Mouse (Mus musculus) induced T-regulatory cell, adult 2 months (primary cell): Measurements from ENCODE around the gene BC028528.
"Not testable (repeated sequence)": the region's sequence is repeated elsewhere in the genome, so short reads cannot be mapped to it uniquely, and the experiment has no call there.

ENCODE experiments used
- DNase-seq: peaks from one replicate; pipeline ENCODE4 v3.0.0-alpha.2; 2012; ENCODE audit warnings: low read depth

BC028528 gene

DNA sequence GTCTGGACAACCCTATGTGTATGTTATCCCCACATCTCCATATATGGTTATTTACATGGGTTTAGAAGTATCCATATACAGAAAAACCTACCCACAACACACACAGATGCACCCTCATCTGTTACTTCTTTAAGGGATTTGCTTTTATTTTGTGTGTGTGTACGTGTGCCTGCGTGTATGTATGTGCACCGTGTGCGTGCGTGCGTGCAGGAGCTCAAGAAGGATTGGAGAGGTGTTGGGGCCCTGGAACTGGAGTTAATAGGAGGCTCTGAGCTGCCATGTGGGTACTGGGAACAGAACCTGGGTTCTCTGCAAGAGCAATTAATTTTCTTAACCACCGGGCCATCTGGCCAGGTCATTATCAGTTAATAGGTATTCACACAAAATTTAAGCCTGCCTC is 19.8 kb downstream of the BC028528 start:
- no peak for DNase-seq

DNA sequence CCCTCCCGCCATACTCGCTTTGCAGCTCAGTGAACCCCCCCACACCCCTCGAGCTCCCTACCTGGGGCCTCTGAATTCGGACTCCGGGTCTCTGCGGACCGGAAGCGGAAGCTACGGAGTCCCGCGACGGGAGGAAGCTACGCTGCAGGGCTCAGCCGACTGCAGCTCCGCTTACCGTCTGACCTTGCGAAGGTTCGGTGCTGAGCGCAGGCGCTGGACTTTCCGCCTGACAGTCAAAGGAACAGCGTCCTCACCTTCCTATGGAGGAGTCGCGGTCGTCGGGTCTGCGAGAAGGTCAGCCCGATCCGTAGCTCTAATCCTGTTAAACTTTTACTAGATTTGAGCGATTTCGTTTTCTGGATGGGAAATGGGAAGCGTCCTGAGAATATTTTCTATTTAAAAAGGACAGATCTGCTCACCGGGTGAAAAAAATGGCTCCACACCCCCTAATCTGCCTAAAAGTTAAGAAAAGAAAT is 20.4 kb downstream of the BC028528 start, which contains the start of gene Mrps21:
TSS of gene Mrps21 (minus strand) at position 128 of the 476 bp plus-strand sequence.
- DNase-seq: peak; percentile 90

DNA sequence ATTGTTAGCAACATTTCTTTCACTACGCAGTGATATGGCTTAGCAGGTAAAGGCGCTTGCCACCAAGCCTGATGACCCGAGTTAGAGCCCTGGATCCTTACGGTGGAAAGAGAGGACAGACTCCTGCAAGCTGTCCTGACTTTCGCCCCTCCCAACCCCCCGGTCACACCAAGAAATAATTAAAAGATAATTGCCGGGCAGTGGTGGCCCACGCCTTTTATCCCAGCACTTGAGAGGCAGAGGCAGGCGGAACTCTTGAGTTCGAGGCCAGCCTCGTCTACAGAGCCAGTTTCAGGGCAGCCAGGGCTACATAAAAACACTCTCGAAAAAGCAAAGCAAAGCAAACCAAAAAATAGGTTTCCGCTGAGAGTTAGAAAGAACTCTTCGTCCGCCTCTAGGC is 20.8 kb downstream of the BC028528 start:
- no peak for DNase-seq

DNA sequence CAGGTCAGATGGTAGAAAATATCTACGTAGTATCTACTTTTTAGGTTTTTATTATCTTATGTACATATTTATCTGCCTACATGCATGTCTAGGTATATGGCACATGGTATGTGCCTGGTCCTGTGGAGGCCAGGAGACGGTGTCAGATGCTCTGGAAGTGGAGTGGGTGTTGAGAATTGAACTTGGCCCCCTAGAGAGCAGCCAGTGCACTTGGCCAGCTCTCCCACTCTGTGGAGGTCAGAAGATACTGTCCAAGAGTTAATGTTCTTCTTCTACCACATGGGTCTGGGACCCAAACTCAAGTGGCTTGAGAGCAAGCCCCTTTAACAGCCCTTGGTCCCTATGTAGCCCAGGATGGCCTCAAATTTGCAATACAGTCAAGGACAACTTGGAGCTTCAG is 24.4 kb downstream of the BC028528 start:
- DNase-seq: no peak

DNA sequence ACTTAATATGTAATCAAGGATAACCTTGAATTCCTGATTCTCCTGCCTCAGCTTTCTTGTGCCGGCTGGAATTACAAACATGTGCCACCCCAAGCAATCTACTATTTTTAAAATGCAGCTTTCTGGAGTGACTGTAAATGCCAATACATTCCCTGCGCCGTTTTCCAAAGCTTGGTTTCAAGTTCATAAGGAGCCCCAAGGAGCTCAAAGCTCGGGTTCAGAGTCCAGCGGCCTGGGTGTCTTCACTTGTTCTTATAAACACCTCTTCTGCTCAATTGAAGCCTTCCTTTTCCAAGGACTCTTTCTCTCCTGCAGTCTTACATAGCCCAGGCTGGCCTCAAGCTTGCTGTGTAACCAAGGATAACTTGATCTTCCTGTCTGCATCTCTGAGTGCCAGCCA is 25.7 kb downstream of the BC028528 start:
- DNase-seq: no peak

DNA sequence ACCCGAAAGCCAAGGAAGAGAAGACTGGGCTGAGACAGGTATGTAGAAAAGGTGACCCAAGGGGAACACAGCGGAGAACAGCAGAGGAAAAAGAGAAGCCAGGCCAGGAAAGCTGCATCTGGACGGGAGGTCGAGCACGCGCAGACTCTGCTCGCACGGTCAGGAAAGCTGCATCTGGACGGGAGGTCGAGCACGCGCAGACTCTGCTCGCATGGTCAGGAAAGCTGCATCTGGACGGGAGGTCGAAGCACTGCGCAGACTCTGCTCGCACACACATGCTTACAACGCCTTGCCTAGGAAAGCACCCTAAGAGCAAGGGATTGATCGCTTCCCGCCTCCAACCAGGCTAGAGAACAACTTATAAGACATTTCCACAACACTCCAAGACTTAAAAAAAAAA is 26.2 kb downstream of the BC028528 start:
- no peak for DNase-seq

DNA sequence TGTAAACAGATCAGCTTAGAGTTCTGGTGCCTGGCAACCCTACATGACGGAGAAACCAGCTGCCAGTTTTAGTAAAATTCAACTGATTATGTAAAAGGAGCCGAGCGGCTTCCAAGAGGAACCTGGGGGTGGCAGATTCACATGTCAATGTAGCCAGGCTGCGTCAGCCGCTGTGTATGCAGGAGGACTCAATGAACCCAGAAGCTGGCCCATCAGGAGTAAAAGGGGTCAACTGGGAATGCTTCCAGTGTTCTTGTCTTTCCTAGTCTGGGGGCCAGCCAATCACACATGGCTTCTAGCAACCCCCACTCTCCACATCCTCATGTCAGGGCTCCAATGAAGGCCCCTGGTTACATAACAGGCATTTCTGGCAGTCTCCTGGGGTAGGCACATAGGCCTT is 26.8 kb downstream of the BC028528 start:
- DNase-seq: no peak

DNA sequence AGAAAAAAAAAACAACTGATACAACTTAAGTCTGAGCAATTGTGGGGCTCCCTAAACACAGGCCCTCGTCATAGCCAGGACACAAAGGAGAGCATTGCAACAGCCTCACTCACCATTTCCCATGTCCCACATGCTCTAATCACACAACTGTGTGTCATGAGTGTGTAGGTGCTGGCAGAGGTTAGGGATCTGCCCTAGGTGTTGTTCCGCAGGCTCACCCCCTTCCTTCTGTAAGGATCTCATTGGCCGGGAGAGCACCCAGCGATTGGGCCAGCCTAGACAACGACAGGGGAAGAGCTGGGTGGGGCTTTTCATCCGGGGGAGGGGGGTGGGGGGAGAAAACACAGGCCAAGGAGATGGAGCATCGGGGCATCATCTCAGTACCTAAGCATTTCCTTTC is 28.2 kb downstream of the BC028528 start:
- no peak for DNase-seq

DNA sequence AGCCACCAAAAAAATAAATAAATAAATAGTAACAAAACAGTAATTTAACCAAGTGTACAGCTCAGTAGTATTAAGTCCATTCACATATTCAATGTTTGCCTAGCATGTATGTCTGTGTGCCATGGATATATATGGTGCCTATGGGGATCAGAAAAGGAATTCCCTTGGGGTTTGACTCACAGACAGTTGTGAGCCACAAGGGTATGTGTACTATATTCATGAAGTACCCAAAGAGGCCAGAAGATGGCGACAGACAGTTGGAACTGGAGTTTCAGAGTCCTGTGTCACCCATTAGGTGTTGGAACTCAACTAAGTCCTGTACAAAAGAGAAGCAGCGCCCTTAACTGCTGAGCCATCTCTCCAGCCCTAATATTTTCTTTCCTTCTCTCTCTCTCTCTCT is 30.0 kb downstream of the BC028528 start:
- DNase-seq: peak; percentile 95

DNA sequence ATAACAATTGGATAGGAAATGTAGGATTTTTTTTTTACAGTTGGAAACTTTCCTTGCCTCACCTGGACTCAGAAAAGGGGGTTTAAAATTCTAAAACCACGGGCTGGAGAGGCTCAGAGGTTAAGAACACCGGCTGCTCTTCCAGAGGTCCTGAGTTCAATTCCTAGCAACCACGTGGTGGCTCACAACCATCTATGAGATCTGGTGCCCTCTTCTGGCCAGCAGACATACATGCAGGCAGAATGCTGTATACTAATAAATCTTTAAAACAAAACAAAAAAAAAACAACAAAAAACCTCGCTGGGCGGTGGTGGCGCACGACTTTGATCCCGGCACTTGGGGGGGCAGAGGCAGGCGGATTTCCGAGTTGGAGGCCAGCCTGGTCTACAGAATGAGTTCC is 30.6 kb downstream of the BC028528 start:
- peak; percentile 74 for DNase-seq

DNA sequence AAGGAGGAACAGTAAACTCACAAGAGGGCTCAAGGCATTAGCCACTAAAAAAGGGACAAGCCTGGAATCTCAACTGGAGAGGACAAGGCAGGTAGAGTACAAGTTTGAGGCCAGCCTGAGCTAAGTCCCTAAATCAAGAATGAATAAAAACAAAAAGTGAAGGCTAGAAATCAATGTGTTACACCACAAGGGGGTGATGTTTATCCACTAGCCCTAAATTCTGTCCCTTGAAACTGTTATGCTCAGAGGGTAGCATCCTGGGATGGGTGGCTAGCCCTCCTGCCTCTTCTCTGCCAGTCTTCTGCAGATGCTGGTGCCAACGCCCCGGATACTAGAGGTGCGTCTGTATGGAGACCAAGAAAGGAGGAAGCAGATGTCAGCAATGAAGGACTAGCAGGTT is 31.5 kb downstream of the BC028528 start:
- peak; percentile 55 for DNase-seq

DNA sequence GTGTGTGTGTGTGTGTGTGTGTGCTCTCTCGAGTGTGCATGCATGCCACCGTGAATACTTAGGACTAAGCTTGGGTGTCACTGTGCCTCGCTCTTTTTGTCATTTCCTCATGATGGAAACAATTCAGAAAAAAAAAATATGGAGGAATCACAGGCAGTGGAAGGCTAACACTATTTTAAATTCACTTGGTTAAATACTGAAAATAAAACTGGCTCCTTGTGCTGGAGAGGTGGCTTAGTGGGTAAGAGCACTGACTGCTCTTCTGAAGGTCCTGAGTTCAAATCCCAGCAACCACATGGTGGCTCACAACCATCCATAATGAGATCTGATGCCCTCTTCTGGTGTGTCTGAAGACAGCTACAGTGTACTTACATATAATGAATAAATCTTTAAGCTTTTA is 33.5 kb downstream of the BC028528 start:
- not testable (repeated sequence) for DNase-seq

DNA sequence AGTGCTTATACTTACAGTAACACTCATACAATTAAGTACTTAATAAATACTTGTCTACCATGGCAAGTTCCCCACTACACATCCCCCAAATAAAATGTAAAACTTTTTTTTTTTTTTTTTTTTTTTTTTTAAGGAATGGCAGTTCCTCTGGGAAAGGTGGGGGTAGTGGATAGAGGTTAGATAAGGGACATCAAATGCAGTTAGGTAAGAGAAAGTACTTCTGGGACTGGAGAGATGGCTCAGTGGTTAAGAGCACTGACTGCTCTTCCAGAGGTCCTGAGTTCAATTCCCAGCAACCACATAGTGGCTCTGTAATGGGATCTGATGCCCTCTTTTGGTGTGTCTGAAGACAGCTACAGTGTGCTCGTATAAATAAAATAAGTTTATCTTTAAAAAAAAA is 34.8 kb downstream of the BC028528 start:
- not testable (repeated sequence) for DNase-seq

DNA sequence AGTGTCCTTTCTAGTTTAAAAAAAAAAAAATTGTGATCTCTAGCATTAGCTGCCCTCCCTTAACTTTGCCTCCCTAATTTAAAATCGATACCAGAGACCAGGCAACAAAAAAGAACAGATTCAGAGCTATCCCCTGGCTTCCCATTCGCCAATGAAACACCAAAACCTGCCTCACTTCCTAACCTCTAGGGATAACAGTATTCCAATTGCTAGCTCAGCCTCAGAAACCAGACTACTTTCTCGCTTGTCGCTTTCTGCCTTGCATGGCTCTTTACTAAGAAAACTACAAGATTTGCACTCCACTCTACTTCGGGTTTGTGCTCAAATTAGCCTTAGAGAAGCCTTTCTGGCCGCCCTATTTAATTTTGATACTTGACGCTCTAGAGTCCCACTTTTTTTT is 35.7 kb downstream of the BC028528 start:
- DNase-seq: no peak

DNA sequence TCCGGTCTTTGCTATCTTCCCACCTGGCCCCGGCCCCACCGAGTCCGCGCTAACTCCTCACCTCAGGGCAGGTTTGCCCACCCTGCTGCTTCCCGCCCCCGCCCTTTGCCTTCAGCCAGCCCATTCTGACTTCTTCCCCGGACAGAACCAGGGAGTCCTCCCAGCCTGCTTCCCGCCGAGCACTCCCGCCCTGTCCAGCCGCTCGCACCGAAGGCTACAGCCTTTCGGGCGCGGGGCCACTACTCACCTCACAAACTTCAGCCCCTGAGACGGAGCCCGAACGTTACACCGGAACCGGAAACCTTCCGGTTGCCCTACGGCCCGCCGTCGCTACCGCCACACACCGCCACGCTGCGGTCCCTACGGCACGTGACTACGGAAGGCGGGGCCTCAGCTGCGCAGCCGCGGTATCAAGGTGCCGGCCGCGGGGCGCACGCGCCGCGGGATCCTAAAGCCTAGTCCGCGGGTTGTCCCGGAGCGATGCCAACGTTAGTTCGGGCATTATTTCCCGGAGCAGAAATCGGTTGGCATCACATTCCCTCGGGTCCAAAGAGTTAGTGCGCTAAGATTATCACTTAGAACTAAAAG is 36.2 kb downstream of the BC028528 start, which contains the start of gene Prpf3:
TSS of gene Prpf3 (minus strand) at position 384 of the 588 bp plus-strand sequence.
- peak; percentile 95 for DNase-seq

DNA sequence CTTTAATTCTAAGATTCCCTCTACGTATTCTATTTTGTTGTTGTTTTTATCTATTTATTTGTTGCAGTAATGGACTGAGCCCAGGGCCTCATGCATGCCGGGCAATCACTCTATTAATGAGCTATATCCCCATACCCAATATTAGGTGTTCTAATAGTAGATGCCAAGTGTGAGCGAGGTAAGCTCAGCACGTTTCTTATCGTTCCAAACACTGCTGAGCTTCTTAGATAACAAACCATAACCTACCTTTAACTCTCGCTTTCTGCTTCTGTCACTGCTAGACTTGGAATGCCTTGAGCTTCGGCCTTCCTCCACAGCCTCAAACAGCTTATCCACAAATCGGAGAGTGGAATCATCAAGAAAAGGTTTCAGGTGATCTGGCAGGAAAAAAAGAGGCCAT is 40.5 kb downstream of the BC028528 start:
- no peak for DNase-seq

DNA sequence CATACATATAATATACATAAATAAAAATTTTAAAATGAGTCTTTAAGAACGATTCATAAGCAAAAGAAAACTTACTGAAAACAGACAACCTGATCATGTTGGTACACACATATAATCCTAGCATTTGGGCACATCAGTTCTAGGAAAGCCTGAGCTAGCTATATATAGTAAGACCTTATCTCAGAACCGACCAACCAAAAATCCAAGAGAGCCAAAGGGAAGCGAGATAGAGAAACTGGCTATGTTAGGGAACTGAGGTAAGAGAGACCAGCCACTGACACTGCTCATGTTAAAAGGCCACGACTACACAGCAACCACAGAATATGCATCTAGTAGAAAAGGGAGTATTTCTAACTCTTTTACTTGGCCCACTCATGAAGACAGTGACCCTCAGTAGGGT is 41.2 kb downstream of the BC028528 start:
- no peak for DNase-seq

DNA sequence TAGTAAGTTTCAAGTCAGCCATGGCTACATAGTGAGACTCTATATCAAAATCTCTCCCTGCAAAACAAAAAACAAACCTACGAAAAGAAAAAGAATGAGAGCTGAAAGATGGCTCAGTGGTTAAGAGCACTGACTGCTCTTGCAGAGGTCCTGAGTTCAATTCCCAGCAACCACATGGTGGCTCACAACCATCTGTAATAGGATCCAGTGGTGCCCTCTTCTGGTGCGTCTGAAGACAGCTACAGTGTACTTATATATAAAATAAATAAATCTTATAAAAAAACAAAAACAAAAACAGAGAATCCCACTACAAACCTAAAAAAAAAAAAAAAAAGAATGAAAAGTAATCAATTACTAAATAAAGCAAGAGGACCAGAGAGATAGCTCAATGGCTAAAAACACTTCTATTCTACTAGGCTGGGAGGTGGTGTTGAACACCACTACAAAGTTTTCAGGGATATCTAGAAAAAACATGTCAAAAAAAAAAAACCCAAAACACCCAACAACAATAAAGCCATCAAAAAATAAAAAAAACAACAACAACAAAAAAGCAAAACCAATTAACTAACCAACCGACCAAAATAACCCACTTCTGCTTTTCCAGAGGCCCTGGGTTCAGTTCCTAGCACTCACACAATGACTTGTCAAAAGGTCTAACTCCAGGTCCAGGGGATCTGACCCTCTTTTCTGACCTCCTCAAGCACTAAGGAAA is 49.1 kb downstream of the BC028528 start:
- DNase-seq: peak; percentile 29

DNA sequence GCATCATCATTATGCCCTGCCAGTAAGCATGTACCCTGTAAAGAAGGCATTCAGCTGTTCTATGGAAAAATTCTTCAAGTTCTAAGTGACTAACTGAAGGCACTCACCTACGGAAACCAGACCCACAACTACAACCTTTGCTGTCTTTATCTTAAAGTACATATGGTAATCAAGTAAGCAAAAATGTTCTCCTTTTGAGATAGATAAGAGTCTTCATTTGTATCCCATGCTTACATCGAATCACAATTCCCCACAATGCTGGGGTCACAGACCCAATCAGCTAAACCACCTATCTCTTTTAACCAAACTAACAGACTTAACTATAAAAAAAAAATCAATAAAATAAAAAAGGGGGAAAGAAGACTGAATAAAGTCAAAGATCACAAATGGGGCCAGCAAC is 52.6 kb downstream of the BC028528 start:
- no peak for DNase-seq
